Mouse (Mus musculus): ENCODE measurements around the gene Tstd2. TPM values are rescaled to one million over a fixed set of nuclear protein-coding genes. Genes with fewer than 3 reads are reported as not detected.
A peak's percentile ranks its signal among the peaks of the same experiment; 100 is the strongest.

Tstd2 gene
- total and polyA plus RNA-seq, 2 experiments from 2014 or later = 18.5 to 20.2 TPM

GRCm38 (mm10) chr4:46086718-46087426 lies 51.6 kb downstream of the Tstd2 start:
- no peak for DNase-seq (ENCODE audit: low spot score)
- no peak for ATAC-seq
- H3K4me2 ChIP-seq (ENCODE audit: low read depth, low read length) = no peak overlapping the region
- H3K9me3 ChIP-seq (ENCODE audit: low read length) = no peaks in the 10 kb centered on the region
- H3K36me3 ChIP-seq (ENCODE audit: insufficient read depth, low read length) = no peaks in the 10 kb centered on the region
- no peak overlapping the region for H3K9ac ChIP-seq (replicated peaks; ENCODE audit: low read length)
- no peak for TF ChIP-seq CTCF (IDR thresholded peaks at IDR 0.05; ENCODE audit: low read depth)
- H3K27me3 ChIP-seq (ENCODE audit: insufficient read depth, low read length) = no peaks in the 10 kb centered on the region
- H3K27ac ChIP-seq = no peak overlapping the region
- H3K4me1 ChIP-seq (ENCODE audit: insufficient read depth, low read length) = peaks cover 14% of the 10 kb centered on the region; the same call in 1 of the 2 replicates
- 77% methylated on average over 18 of the region's 18 CpGs for WGBS
- no peak overlapping the region for H3K4me3 ChIP-seq (ENCODE audit: low read length)

GRCm38 (mm10) chr4:46085223-46085811 lies 53.2 kb downstream of the Tstd2 start:
- no peaks in the 10 kb centered on the region for H3K9me3 ChIP-seq (ENCODE audit: low read length)

GRCm38 (mm10) chr4:46084416-46085172 lies 53.9 kb downstream of the Tstd2 start:
- H3K4me3 ChIP-seq (ENCODE audit: low read length) = no peak overlapping the region
- peaks cover 14% of the 10 kb centered on the region; the same call in 1 of the 2 replicates for H3K4me1 ChIP-seq (ENCODE audit: insufficient read depth, low read length)
- no peaks in the 10 kb centered on the region for H3K36me3 ChIP-seq (ENCODE audit: insufficient read depth, low read length)
- WGBS = 48% methylated on average over 9 of the region's 9 CpGs
- DNase-seq (ENCODE audit: low spot score) (peak; percentile 21), ATAC-seq (peak; percentile 47; the same call in 1 of the 2 replicates)
- TF ChIP-seq CTCF (IDR thresholded peaks at IDR 0.05; ENCODE audit: low read depth) = no peak
- no peak overlapping the region for H3K9ac ChIP-seq (replicated peaks; ENCODE audit: low read length)
- no peaks in the 10 kb centered on the region for H3K9me3 ChIP-seq (ENCODE audit: low read length)
- H3K4me2 ChIP-seq (ENCODE audit: low read depth, low read length) = no peak overlapping the region
- no peaks in the 10 kb centered on the region for H3K27me3 ChIP-seq (ENCODE audit: insufficient read depth, low read length)
- peak overlapping the region; percentile 64; the same call in 1 of the 2 replicates for H3K27ac ChIP-seq

More at GRCm38 (mm10) chr4:46085223-46085811, 53.2 kb downstream of the Tstd2 start:
- peak; percentile 69 for ATAC-seq
- H3K4me2 ChIP-seq (ENCODE audit: low read depth, low read length) = no peak overlapping the region
- 31% methylated on average over 9 of the region's 9 CpGs for WGBS
- no peaks in the 10 kb centered on the region for H3K36me3 ChIP-seq (ENCODE audit: insufficient read depth, low read length)
- H3K9ac ChIP-seq (replicated peaks; ENCODE audit: low read length) = no peak overlapping the region
- H3K4me3 ChIP-seq (ENCODE audit: low read length) = no peak overlapping the region
- peaks cover 14% of the 10 kb centered on the region; the same call in 1 of the 2 replicates for H3K4me1 ChIP-seq (ENCODE audit: insufficient read depth, low read length)
- no peaks in the 10 kb centered on the region for H3K27me3 ChIP-seq (ENCODE audit: insufficient read depth, low read length)
- DNase-seq (ENCODE audit: low spot score) = peak; percentile 61
- peak overlapping the region; percentile 64; the same call in 1 of the 2 replicates for H3K27ac ChIP-seq
- TF ChIP-seq CTCF (IDR thresholded peaks at IDR 0.05; ENCODE audit: low read depth) = no peak

GRCm38 (mm10) chr4:46082555-46082954 lies 55.9 kb downstream of the Tstd2 start:
- WGBS = 81% methylated on average over 11 of the region's 11 CpGs
- Histone ChIP-seq H3K4me1 (ENCODE audit: insufficient read depth, low read length) (peaks cover 14% of the 10 kb centered on the region; the same call in 1 of the 2 replicates), H3K27ac (no peak overlapping the region), H3K4me2 (ENCODE audit: low read depth, low read length) (no peak overlapping the region), H3K9ac (replicated peaks; ENCODE audit: low read length) (no peak overlapping the region), H3K36me3 (ENCODE audit: insufficient read depth, low read length) (no peaks in the 10 kb centered on the region), H3K27me3 (ENCODE audit: insufficient read depth, low read length) (no peaks in the 10 kb centered on the region), H3K9me3 (ENCODE audit: low read length) (no peaks in the 10 kb centered on the region), H3K4me3 (ENCODE audit: low read length) (no peak overlapping the region)
- no peak for DNase-seq (ENCODE audit: low spot score)
- TF ChIP-seq CTCF (IDR thresholded peaks at IDR 0.05; ENCODE audit: low read depth) = no peak
- ATAC-seq = no peak

- H3K4me1 ChIP-seq (ENCODE audit: insufficient read depth, low read length) = peaks cover 13% of the 10 kb centered on the region; the same call in 1 of the 2 replicates
- WGBS = 89% methylated on average over 4 of the region's 4 CpGs
- DNase-seq (ENCODE audit: low spot score) (no peak), ATAC-seq (no peak)
- no peaks in the 10 kb centered on the region for H3K9me3 ChIP-seq (ENCODE audit: low read length)
- no peak overlapping the region for H3K4me3 ChIP-seq (ENCODE audit: low read length)
- no peak overlapping the region for H3K9ac ChIP-seq (replicated peaks; ENCODE audit: low read length)
- TF ChIP-seq CTCF (IDR thresholded peaks at IDR 0.05; ENCODE audit: low read depth) = no peak
- H3K4me2 ChIP-seq (ENCODE audit: low read depth, low read length) = no peak overlapping the region
- no peaks in the 10 kb centered on the region for H3K27me3 ChIP-seq (ENCODE audit: insufficient read depth, low read length)
- no peaks in the 10 kb centered on the region for H3K36me3 ChIP-seq (ENCODE audit: insufficient read depth, low read length)
- no peak overlapping the region for H3K27ac ChIP-seq
Observed at GRCm38 (mm10) chr4:46080261-46080660, 58.2 kb downstream of the Tstd2 start.

- WGBS = 65% methylated on average over 2 of the region's 2 CpGs
Observed at GRCm38 (mm10) chr4:46076892-46077291, 61.6 kb downstream of the Tstd2 start.

More at GRCm38 (mm10) chr4:46076892-46077291, 61.6 kb downstream of the Tstd2 start:
- Histone ChIP-seq H3K9ac (replicated peaks; ENCODE audit: low read length) (no peak overlapping the region), H3K4me2 (ENCODE audit: low read depth, low read length) (no peak overlapping the region), H3K27ac (no peak overlapping the region), H3K27me3 (ENCODE audit: insufficient read depth, low read length) (no peaks in the 10 kb centered on the region), H3K4me3 (ENCODE audit: low read length) (no peak overlapping the region), H3K36me3 (ENCODE audit: insufficient read depth, low read length) (no peaks in the 10 kb centered on the region), H3K9me3 (ENCODE audit: low read length) (no peaks in the 10 kb centered on the region), H3K4me1 (ENCODE audit: insufficient read depth, low read length) (no peaks in the 10 kb centered on the region)
- DNase-seq (ENCODE audit: low spot score) (no peak), ATAC-seq (no peak)
- no peak for TF ChIP-seq CTCF (IDR thresholded peaks at IDR 0.05; ENCODE audit: low read depth)

Data from hindbrain, postnatal 0 days (tissue).